Mouse (Mus musculus): ENCODE data around the gene Rab7. TPM values are rescaled to one million over a fixed set of nuclear protein-coding genes. Genes with fewer than 3 reads are reported as not detected.

Rab7 gene
- polyA plus RNA-seq (2015; fragmentation: Nextera tagmentation; extraction: Ambion mirVana): 184 and 186 TPM in 2 replicates

DNA sequence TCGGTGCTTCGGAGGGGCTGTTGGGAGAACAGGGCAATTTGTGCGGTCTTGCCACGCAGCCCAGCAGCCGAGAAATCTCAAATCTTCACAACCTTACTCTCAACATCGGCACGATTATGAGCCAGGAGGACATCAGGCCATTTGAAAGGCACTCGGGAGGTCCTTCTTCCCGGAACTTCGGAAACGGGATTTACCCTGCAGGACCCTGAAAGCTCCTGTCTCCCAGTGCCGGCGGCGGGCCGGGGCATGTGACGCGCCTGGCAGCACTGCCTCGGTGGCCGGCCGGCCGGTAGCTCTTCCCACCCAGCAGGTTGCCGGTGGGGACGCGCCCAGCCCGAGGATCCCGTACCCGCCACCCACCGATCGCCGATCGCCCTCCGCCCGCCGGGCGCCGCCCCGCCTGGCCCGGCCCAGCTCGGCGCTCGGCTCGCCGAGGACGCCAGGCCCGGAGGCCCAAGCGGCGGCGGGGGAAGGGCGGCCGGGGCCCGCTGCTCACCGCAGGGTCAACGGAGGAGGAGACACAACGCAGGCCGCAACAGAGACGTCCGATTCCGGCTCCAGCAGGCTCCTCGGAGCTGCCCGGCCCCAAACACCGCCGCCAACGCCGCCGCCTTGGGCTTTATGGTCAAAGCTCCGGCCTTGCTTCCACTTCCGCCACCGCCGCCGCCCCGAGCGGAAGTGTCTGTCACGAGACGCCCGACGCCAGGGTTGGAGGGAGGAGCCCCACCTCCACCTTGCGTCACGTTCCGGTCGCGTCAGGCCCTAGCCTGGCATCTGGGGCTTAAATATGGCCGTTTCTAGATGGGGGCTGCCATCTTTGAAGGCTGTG is at the start of gene Rab7:
Gene Rab7, minus strand, starts transcription at position 694 of the 829 bp plus-strand sequence.
- WGBS: under 1% methylated on average over 77 of the region's 82 CpGs
- Histone ChIP-seq H3K4me3 (peak within 1 kb of the TSS; percentile 97), H3K9me3 (no peaks in the 10 kb centered on the region), H3K4me2 (replicated peaks) (peak within 1 kb of the TSS; percentile 85), H3K27ac (peak within 1 kb of the TSS; percentile 81; the same call in 1 of the 2 replicates), H3K27me3 (peaks cover 19% of the 10 kb centered on the region), H3K36me3 (no peaks in the 10 kb centered on the region), H3K4me1 (peaks cover 21% of the 10 kb centered on the region), H3K9ac (peak within 1 kb of the TSS; percentile 98)
- peak; percentile 99 for ATAC-seq (ENCODE audit: low FRiP score, low read depth)

DNA sequence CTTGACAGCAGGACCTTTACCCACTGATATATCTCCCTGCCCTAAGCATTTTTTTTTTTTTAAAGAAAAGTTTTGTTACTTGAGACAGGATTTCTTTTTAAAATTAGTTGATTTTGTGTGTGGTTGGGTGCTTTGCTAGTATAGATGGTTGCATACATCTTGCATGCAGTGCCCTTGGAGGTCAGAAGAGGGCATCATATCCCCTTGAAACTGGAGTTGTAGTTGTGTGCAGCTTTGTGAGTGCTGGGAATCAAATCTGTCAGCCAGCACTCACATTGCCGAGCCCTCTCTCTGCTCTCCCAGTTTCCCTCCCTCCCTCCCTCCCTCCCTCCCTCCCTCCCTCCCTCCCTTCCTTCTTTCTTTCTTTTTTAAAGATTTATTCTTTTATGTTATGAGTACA is 43.9 kb upstream of the Rab7 start:
- H3K4me3 ChIP-seq: no peak overlapping the region
- WGBS: 69% methylated on average over 1 of the region's 1 CpGs
- H3K4me1 ChIP-seq: peaks cover 23% of the 10 kb centered on the region
- no peak for ATAC-seq (ENCODE audit: low FRiP score, low read depth)
- no peaks in the 10 kb centered on the region for H3K27me3 ChIP-seq
- H3K36me3 ChIP-seq: peaks cover 56% of the 10 kb centered on the region
- H3K4me2 ChIP-seq (replicated peaks): no peak overlapping the region
- no peak overlapping the region for H3K9ac ChIP-seq
- H3K27ac ChIP-seq: no peak overlapping the region
- H3K9me3 ChIP-seq: no peaks in the 10 kb centered on the region

DNA sequence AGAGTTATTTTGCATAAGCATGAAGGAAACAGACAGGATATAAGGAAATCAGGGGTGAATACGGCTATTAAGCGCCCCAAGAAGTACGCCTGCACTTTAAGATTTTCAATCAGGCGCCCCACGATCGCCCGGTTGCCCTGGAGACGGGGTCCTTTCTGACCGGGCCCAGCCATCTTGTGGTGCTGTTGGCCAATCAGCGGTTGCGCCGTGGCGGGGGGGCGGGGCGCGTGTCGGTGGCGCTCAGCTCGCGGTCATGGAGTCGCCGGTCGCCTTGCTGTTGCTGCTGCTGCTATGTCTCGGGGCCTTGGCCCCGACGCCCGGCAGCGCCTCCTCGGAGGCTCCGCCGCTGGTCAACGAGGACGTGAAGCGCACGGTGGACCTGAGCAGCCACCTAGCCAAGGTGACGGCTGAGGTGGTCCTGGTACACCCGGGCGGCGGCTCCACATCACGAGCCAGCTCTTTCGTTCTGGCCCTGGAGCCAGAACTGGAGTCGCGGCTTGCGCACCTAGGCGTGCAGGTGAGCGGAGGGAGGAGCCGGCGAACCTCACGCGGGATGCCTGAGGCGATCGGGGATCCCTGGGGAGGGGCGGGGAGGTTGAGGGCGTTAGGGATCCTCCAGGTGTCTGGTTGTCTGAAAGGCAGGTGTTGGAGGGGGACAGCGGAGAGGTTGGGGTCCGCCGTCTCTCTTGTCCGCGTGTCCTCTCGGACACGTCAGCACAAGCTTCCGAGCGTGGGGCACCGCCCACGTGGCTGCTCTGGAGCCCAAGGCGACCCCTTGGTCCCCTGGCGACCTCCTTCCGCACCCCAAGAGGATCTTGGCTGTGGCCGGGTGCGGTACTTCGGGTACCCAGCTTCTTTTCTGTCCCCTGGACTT is 39.4 kb upstream of the Rab7 start, which contains the start of gene Rpn1:
Gene Rpn1, plus strand, starts transcription at position 205 of the 874 bp plus-strand sequence.
- Histone ChIP-seq H3K27me3 (peaks cover 5% of the 10 kb centered on the region; the same call in 1 of the 2 replicates), H3K9me3 (no peaks in the 10 kb centered on the region), H3K4me2 (replicated peaks) (peak within 1 kb of the TSS; percentile 93), H3K9ac (peak within 1 kb of the TSS; percentile 95), H3K4me3 (peak within 1 kb of the TSS; percentile 98), H3K27ac (peak within 1 kb of the TSS; percentile 61; the same call in 1 of the 2 replicates), H3K36me3 (peaks cover 13% of the 10 kb centered on the region), H3K4me1 (peaks cover 27% of the 10 kb centered on the region)
- ATAC-seq (ENCODE audit: low FRiP score, low read depth): peak; percentile 97
- WGBS: under 1% methylated on average over 70 of the region's 71 CpGs

DNA sequence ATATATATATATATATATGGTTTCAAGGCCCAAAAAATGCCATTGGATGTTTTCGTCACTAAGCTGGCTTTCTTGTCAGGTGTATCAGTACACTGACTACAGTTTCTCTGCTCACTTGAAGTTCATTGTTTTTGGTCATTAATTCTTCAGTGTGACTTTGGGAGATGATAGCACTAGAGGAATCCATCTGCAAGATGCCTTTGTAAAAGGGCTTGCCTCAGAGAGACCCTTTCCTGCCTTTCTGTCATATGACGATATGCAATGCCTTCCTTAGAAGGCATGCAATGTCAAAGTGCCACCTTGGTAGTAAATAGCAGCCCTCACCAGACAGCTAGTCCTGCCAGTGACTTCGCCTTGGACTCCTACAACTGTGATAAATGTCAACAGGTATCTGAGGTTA is 38.6 kb upstream of the Rab7 start:
- Histone ChIP-seq H3K4me3 (peak overlapping the region; percentile 98), H3K27ac (no peak overlapping the region), H3K9ac (0 out of 2 replicates have a peak overlapping the region, but pooled peaks have one; percentile 40), H3K4me1 (peaks cover 27% of the 10 kb centered on the region), H3K4me2 (replicated peaks) (peak overlapping the region; percentile 93), H3K9me3 (no peaks in the 10 kb centered on the region), H3K36me3 (peaks cover 7% of the 10 kb centered on the region), H3K27me3 (peaks cover 11% of the 10 kb centered on the region; the same call in 1 of the 2 replicates)
- WGBS: 65% methylated on average over 3 of the region's 3 CpGs
- no peak for ATAC-seq (ENCODE audit: low FRiP score, low read depth)

DNA sequence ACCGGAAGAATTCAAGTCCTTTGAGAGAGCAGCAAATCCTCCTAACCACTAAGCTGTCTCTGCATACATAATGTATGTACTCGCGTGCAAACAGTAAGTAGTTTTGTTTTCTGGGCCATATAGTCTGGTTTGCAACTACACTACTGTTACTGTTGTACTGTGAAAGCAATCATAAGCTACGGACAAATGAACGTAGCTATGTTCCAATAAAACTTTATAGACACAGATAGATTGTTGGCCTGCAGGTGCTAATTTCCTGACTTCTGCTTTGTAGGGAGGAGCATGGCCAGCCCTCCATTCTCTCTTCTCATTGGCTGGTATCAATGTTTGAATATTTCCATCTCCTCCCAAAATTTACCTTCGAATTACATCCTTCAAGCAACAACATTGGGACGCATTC is 38.0 kb upstream of the Rab7 start:
- Histone ChIP-seq H3K9ac (no peak overlapping the region), H3K27ac (no peak overlapping the region), H3K9me3 (no peaks in the 10 kb centered on the region), H3K4me3 (no peak overlapping the region), H3K4me2 (replicated peaks) (no peak overlapping the region), H3K4me1 (peaks cover 27% of the 10 kb centered on the region), H3K27me3 (peaks cover 12% of the 10 kb centered on the region; the same call in 1 of the 2 replicates), H3K36me3 (peaks cover 2% of the 10 kb centered on the region; the same call in 1 of the 2 replicates)
- 79% methylated on average over 7 of the region's 7 CpGs for WGBS
- no peak for ATAC-seq (ENCODE audit: low FRiP score, low read depth)

DNA sequence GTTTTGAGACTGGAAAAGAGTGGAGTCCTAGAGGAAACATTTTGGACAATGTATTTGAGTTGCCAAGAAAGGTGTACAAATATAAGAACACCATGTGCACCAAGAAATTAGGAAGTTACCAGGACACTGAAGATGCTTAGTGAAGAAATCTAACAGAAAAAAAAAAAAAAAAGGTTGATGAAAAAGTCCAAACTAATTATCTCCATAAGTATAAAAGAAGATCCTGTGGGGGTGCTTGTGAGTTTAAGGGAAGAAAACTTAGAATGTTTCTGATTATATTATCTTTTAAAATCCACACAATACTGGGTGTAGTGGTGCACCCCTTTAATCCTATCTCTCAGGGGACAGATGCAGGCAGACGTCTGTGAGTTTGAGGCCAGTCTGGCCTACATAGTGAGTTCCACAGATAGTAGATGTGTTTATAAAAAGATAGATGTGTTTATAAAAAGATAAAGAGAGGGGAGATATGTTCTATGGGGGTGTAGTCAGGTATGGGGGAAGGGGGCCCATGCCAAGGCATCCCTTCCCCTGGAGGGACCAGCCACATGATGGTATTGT is 31.0 kb upstream of the Rab7 start:
- peaks cover 19% of the 10 kb centered on the region; the same call in 1 of the 2 replicates for H3K27me3 ChIP-seq
- ATAC-seq (ENCODE audit: low FRiP score, low read depth): no peak
- H3K9me3 ChIP-seq: no peaks in the 10 kb centered on the region
- H3K27ac ChIP-seq: no peak overlapping the region
- H3K36me3 ChIP-seq: no peaks in the 10 kb centered on the region
- H3K4me2 ChIP-seq (replicated peaks): peak overlapping the region; percentile 71; the same call in 1 of the 2 replicates
- no peak overlapping the region for H3K9ac ChIP-seq
- no peak overlapping the region for H3K4me3 ChIP-seq
- WGBS: 83% methylated on average over 1 of the region's 1 CpGs
- H3K4me1 ChIP-seq: no peaks in the 10 kb centered on the region

DNA sequence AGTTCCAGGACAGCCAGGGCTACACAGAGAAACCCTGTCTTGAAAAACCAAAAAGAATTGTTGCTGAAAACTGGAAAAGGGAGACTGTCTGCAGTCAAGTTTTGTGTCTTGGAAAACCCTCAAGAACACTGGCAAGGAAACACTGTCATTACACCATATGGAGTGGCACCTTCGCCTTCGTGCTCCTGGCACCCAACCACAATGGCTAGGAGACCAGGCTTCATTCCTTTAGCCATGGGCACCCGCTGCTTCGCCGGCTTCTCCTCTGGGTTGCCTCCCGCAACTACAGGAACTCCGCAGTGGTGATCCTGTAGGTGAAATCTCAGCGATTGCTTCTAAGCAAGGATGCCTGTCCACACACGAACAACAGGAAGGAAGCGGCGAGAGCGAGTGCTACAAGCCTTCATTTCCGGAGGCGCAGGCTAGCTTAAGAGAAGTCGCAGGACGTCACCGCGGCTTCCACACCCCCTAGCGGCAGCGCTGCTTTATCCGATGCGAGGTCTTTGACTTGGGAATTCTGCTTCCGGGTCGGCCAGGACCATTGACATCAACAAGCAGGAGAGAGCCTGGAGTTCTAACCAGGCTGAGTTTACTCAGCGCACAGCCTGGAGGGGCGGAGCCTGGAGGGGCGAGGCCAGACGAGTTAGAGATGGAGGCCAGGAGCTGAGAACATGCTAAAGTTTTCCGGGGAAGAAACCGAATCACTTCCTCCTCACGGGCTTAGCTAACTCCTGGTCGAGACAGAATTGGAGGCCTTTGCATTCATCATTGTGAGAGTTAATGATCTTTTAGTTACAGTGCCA is 29.9 kb upstream of the Rab7 start:
- peak overlapping the region; percentile 47 for H3K4me3 ChIP-seq
- ATAC-seq (ENCODE audit: low FRiP score, low read depth): peak; percentile 99
- WGBS: 4% methylated on average over 32 of the region's 32 CpGs
- H3K27ac ChIP-seq: peak overlapping the region; percentile 86
- peak overlapping the region; percentile 71 for H3K4me2 ChIP-seq (replicated peaks)
- H3K36me3 ChIP-seq: no peaks in the 10 kb centered on the region
- H3K9me3 ChIP-seq: no peaks in the 10 kb centered on the region
- peak overlapping the region; percentile 68 for H3K9ac ChIP-seq
- peaks cover 15% of the 10 kb centered on the region; the same call in 1 of the 2 replicates for H3K27me3 ChIP-seq
- no peaks in the 10 kb centered on the region for H3K4me1 ChIP-seq

DNA sequence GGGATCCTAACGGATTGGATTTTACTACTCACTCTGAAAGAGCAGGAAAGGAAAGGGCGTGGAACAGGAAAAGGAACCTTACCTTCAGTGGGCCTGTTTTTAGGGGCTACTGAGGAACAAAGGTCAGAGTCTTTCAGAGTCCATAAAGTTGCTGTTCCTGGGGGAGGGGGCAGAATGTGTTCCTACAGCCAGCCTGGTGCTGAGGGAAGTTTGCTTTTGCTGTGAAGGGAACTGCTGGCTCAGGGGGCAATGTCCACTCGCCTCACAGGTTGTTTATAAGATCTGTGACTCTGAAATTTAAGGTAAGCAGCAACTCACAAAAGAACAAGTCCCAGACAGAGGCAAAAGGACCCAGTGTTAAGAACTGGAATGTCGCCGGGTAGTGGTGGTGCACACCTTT is 26.1 kb upstream of the Rab7 start:
- Histone ChIP-seq H3K9me3 (no peaks in the 10 kb centered on the region), H3K27me3 (no peaks in the 10 kb centered on the region), H3K4me3 (no peak overlapping the region), H3K4me2 (replicated peaks) (no peak overlapping the region), H3K36me3 (no peaks in the 10 kb centered on the region), H3K27ac (no peak overlapping the region), H3K4me1 (no peaks in the 10 kb centered on the region), H3K9ac (no peak overlapping the region)
- ATAC-seq (ENCODE audit: low FRiP score, low read depth): no peak
- 60% methylated on average over 5 of the region's 5 CpGs for WGBS

DNA sequence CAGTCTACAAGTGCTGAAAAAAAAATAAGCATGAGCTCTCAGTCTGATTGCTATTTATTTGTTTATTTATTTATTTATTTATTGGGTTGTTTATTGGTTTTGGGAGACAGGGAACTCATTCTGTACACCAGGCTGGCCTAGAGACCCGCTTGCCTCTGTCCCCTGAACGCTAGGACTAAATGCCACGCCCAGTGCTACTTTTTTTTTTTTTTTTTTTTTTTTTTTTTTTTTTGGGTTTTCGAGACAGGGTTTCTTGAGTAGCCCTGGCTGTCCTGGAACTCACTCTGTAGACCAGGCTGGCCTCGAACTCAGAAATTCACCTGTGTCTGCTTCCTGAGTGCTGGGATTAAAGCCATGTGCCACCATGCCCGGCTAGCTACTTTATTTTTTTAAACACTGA is 25.4 kb upstream of the Rab7 start:
- H3K4me3 ChIP-seq: no peak overlapping the region
- H3K9me3 ChIP-seq: no peaks in the 10 kb centered on the region
- no peaks in the 10 kb centered on the region for H3K27me3 ChIP-seq
- H3K36me3 ChIP-seq: no peaks in the 10 kb centered on the region
- H3K4me1 ChIP-seq: no peaks in the 10 kb centered on the region
- ATAC-seq (ENCODE audit: low FRiP score, low read depth): no peak
- H3K9ac ChIP-seq: no peak overlapping the region
- H3K27ac ChIP-seq: no peak overlapping the region
- WGBS: 75% methylated on average over 6 of the region's 6 CpGs
- H3K4me2 ChIP-seq (replicated peaks): no peak overlapping the region

DNA sequence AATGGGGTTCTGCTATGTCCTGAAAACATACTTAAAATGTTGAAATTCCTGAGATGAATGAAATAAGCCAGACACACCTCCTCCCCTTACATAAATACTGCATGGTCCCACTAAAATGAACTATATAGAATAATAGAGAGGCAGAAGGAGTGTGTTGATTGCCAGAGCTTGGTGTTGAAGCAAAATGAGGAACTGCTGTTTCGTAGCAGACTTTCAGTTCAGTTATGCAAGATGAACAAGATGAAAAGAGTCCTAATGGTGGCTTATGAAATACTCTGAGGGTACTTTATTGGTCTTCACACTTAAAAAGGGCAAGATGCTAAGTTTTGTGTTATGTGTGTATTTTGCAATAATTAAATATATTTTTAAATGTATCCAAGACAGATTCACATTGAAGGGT is 23.7 kb upstream of the Rab7 start:
- H3K27ac ChIP-seq: no peak overlapping the region
- no peak overlapping the region for H3K4me2 ChIP-seq (replicated peaks)
- WGBS: 75% methylated on average over 1 of the region's 1 CpGs
- H3K9me3 ChIP-seq: no peaks in the 10 kb centered on the region
- no peak overlapping the region for H3K9ac ChIP-seq
- no peaks in the 10 kb centered on the region for H3K27me3 ChIP-seq
- no peaks in the 10 kb centered on the region for H3K4me1 ChIP-seq
- H3K4me3 ChIP-seq: no peak overlapping the region
- no peaks in the 10 kb centered on the region for H3K36me3 ChIP-seq
- ATAC-seq (ENCODE audit: low FRiP score, low read depth): no peak

DNA sequence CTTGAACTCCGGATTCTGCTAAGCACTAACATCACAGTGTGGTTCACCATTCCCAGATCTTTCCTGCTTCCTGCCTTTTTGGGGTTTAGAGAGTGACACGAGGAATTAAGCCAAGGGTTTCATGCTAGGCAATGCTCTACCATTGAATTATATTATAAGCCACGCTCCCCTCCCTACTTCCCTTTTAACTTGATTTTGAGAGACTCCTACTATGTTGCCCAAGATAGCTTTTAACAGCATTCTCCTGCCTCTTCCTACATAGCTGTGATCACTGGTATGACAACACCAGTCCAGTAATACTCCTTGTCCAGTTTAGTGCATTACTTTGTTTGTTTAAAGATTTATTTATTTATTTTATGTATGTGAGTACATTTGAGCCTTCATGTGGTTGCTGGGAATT is 22.7 kb upstream of the Rab7 start:
- Histone ChIP-seq H3K9ac (no peak overlapping the region), H3K4me2 (replicated peaks) (no peak overlapping the region), H3K4me3 (no peak overlapping the region), H3K9me3 (no peaks in the 10 kb centered on the region), H3K27me3 (no peaks in the 10 kb centered on the region), H3K36me3 (no peaks in the 10 kb centered on the region), H3K4me1 (no peaks in the 10 kb centered on the region), H3K27ac (no peak overlapping the region)
- WGBS: 50% methylated on average over 3 of the region's 3 CpGs
- ATAC-seq (ENCODE audit: low FRiP score, low read depth): no peak
